Mouse (Mus musculus) forebrain, postnatal 0 days (tissue): ENCODE measurements at regions not wholly inside any gene's neighbourhood (a gene's known extent, or its start where the extent isn't known, plus 50 kb on each side); places are given as distances from the start of the nearest gene placed in this dataset.

Source experiments
- ATAC-seq: fragments of 200-750 bp; cut with Nextera tagmentation; 2 replicates; pipeline ENCODE4 v1.8.0; 2017; ENCODE audit warnings: mild to moderate bottlenecking, moderate library complexity
- DNase-seq: peaks from one replicate; pipeline ENCODE4 v3.0.0-alpha.2; 2015
- H3K27ac ChIP-seq: fragments of 300-500 bp; sonication (generic); 2 replicates; pipeline ENCODE4 v1.5.1; 2014; ENCODE audit warnings: low read depth, mild to moderate bottlenecking, antibody characterized with exemption, low read length, moderate library complexity, mixed read lengths
- H3K27me3 ChIP-seq: fragments of 300-500 bp; sonication (generic); 2 replicates; pipeline ENCODE4 v1.6.1; 2014; ENCODE audit warnings: mild to moderate bottlenecking, low read length, mixed read lengths; ENCODE audit not compliant: insufficient read depth
- H3K36me3 ChIP-seq: fragments of 300-500 bp; sonication (generic); 2 replicates; pipeline ENCODE4 v1.6.1; 2014; ENCODE audit warnings: mild to moderate bottlenecking, moderate library complexity; ENCODE audit not compliant: insufficient read depth
- H3K4me1 ChIP-seq: fragments of 300-500 bp; sonication (generic); 2 replicates; pipeline ENCODE4 v1.6.1; 2014; ENCODE audit warnings: antibody characterized with exemption; ENCODE audit not compliant: insufficient read depth
- H3K4me2 ChIP-seq: fragments of 300-500 bp; sonication (generic); 2 replicates; pipeline ENCODE4 v1.6.1; 2014; ENCODE audit warnings: low read depth, mild to moderate bottlenecking, moderate library complexity
- H3K4me3 ChIP-seq: fragments of 300-500 bp; sonication (generic); 2 replicates; pipeline ENCODE4 v1.5.1; 2014; ENCODE audit warnings: low read depth, low read length, mixed read lengths
- H3K9ac ChIP-seq: fragments of 300-500 bp; sonication (generic); 2 replicates; pipeline ENCODE4 v1.6.1; 2014; ENCODE audit warnings: mild to moderate bottlenecking
- H3K9me3 ChIP-seq: fragments of 300-500 bp; sonication (generic); 2 replicates; pipeline ENCODE4 v1.6.1; 2016; ENCODE audit warnings: low read length
- CTCF ChIP-seq: sonication (generic); IDR thresholded peaks from 2 replicates; pipeline ENCODE4 v1.5.1; 2016; ENCODE audit warnings: antibody characterized with exemption, control low read depth, low read depth
- WGBS: fragments of 180-500 bp; shearing (Covaris S2); extraction: QIAGEN DNeasy Blood & Tissue Kit; methylation state at CpG from one replicate; pipeline ENCODE4 v1.1.7; 2014; 5-methylcytosine and 5-hydroxymethylcytosine counted together

GRCm38 (mm10) chr4:125350056-125350455 lies 140.4 kb upstream of the Grik3 start:
- DNase-seq (no peak), ATAC-seq (no peak)
- Histone ChIP-seq H3K4me2 (no peak overlapping the region), H3K36me3 (no peaks in the 10 kb centered on the region), H3K4me3 (no peak overlapping the region), H3K9ac (no peak overlapping the region), H3K9me3 (no peaks in the 10 kb centered on the region), H3K4me1 (no peaks in the 10 kb centered on the region), H3K27ac (no peak overlapping the region), H3K27me3 (no peaks in the 10 kb centered on the region)
- no peak for TF ChIP-seq CTCF
- WGBS, result 82% methylated on average over 1 of the region's 1 CpGs

- H3K9ac ChIP-seq, result no peak overlapping the region
- H3K4me2 ChIP-seq, result no peak overlapping the region
- H3K27me3 ChIP-seq, result no peaks in the 10 kb centered on the region
- no peak overlapping the region for H3K4me3 ChIP-seq
- H3K36me3 ChIP-seq, result no peaks in the 10 kb centered on the region
- no peak for ATAC-seq
- H3K27ac ChIP-seq, result no peak overlapping the region
- DNase-seq, result no peak
- H3K9me3 ChIP-seq, result no peaks in the 10 kb centered on the region
- WGBS, result 68% methylated on average over 2 of the region's 2 CpGs
- H3K4me1 ChIP-seq, result no peaks in the 10 kb centered on the region
- no peak for TF ChIP-seq CTCF
Observed at GRCm38 (mm10) chr4:125339056-125339455, 151.4 kb upstream of the Grik3 start.

- no peaks in the 10 kb centered on the region for H3K36me3 ChIP-seq
- no peak overlapping the region for H3K4me2 ChIP-seq
- WGBS, result 46% methylated on average over 3 of the region's 3 CpGs
- no peak for TF ChIP-seq CTCF
- H3K27me3 ChIP-seq, result no peaks in the 10 kb centered on the region
- no peaks in the 10 kb centered on the region for H3K4me1 ChIP-seq
- no peak overlapping the region for H3K4me3 ChIP-seq
- no peak overlapping the region for H3K27ac ChIP-seq
- no peak for DNase-seq
- H3K9me3 ChIP-seq, result no peaks in the 10 kb centered on the region
- no peak for ATAC-seq
- no peak overlapping the region for H3K9ac ChIP-seq
Observed at GRCm38 (mm10) chr4:125328806-125329205, 161.7 kb upstream of the Grik3 start.

GRCm38 (mm10) chr4:125324495-125324894 lies 166.0 kb upstream of the Grik3 start:
- Histone ChIP-seq H3K27ac (no peak overlapping the region), H3K27me3 (no peaks in the 10 kb centered on the region), H3K4me1 (no peaks in the 10 kb centered on the region), H3K36me3 (no peaks in the 10 kb centered on the region), H3K9ac (no peak overlapping the region), H3K4me3 (no peak overlapping the region), H3K9me3 (no peaks in the 10 kb centered on the region), H3K4me2 (no peak overlapping the region)
- peak; percentile 23; the same call in 1 of the 2 replicates for ATAC-seq
- WGBS, result 46% methylated on average over 3 of the region's 3 CpGs
- DNase-seq, result no peak
- no peak for TF ChIP-seq CTCF

- no peak overlapping the region for H3K9ac ChIP-seq
- WGBS, result 11% methylated on average over 5 of the region's 5 CpGs
- DNase-seq, result peak; percentile 60
- H3K9me3 ChIP-seq, result no peaks in the 10 kb centered on the region
- peak; percentile 71; the same call in 1 of the 2 replicates for ATAC-seq
- no peak for TF ChIP-seq CTCF
- H3K4me3 ChIP-seq, result no peak overlapping the region
- no peak overlapping the region for H3K27ac ChIP-seq
- peaks cover 24% of the 10 kb centered on the region for H3K4me1 ChIP-seq
- no peaks in the 10 kb centered on the region for H3K36me3 ChIP-seq
- no peak overlapping the region for H3K4me2 ChIP-seq
- no peaks in the 10 kb centered on the region for H3K27me3 ChIP-seq
Observed at GRCm38 (mm10) chr4:125319343-125319742, 171.2 kb upstream of the Grik3 start.

- no peak overlapping the region for H3K27ac ChIP-seq
Observed at GRCm38 (mm10) chr4:125318293-125318692, 172.2 kb upstream of the Grik3 start.

GRCm38 (mm10) chr4:125316876-125317275 lies 173.6 kb upstream of the Grik3 start:
- Histone ChIP-seq H3K4me3 (no peak overlapping the region), H3K4me2 (no peak overlapping the region), H3K9ac (no peak overlapping the region), H3K27ac (no peak overlapping the region), H3K36me3 (no peaks in the 10 kb centered on the region), H3K9me3 (no peaks in the 10 kb centered on the region), H3K4me1 (peaks cover 24% of the 10 kb centered on the region), H3K27me3 (no peaks in the 10 kb centered on the region; the same call in 1 of the 2 replicates)
- DNase-seq (no peak), ATAC-seq (no peak)
- 75% methylated on average over 3 of the region's 3 CpGs for WGBS
- no peak for TF ChIP-seq CTCF

More at GRCm38 (mm10) chr4:125318293-125318692, 172.2 kb upstream of the Grik3 start:
- no peak overlapping the region for H3K4me3 ChIP-seq
- no peaks in the 10 kb centered on the region; the same call in 1 of the 2 replicates for H3K27me3 ChIP-seq
- DNase-seq, result no peak
- H3K4me2 ChIP-seq, result no peak overlapping the region
- no peak for ATAC-seq
- H3K36me3 ChIP-seq, result no peaks in the 10 kb centered on the region
- WGBS, result 42% methylated on average over 8 of the region's 8 CpGs
- H3K9ac ChIP-seq, result no peak overlapping the region
- H3K9me3 ChIP-seq, result no peaks in the 10 kb centered on the region
- TF ChIP-seq CTCF, result no peak
- H3K4me1 ChIP-seq, result peaks cover 24% of the 10 kb centered on the region
